Mouse (Mus musculus): ENCODE measurements around the gene Gm49486.

DNA sequence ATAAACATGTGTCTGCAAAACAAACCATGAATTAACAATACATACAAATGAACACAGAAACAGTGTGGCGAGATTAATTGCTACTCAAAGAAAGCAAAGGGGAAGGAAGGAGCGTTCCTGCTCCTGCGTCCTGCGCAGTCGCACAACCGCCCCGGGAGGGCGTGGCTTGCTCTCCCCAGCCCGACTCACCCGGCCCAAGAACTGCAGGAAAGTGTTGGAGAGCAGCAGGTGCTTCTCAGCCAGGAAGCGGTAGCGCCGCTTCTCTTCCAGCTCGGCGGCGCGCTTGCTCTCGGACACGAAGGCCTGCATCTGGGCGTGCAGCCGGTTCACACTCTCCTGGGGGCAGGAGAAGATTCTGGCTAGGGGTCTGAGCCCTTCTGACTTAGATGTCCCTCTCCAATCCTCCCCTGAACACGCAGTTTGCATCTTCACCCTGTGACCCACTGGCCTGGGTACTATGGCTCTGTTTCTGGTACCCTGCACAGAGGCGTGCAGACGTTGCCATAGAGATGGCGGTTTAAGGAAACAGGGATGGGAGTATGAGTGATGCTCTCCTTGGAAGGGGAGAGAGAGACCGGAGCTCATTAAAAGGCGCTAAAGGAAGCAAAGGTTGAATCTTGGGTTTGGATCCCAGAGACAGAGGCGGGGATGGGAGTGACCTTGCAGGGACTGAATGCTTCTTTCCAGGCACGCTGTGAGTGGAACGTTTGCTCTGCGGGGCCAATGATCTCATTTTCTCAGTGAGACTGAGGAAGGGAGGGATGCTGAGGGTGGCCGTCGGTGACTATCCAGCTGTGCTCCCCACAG is 41.3 kb downstream of the Gm49486 start:
- TF ChIP-seq CTCF (conservative IDR thresholded peaks at IDR 0.05; ENCODE audit: low read length) (no peak), NANOG (IDR thresholded peaks at IDR 0.05; ENCODE audit: borderline replicate concordance, low read length) (no peak), POU5F1 (IDR thresholded peaks at IDR 0.05; ENCODE audit: borderline replicate concordance, low read length) (no peak)

Measured in E14TG2a.4 (cell line).